Mouse (Mus musculus): ENCODE data around the gene Dbf4.

- no peak for TF ChIP-seq CTCF (IDR thresholded peaks at IDR 0.05; ENCODE audit: low read depth, low read length)
- TF ChIP-seq TAL1 (conservative IDR thresholded peaks at IDR 0.05; ENCODE audit: low read depth, low read length), result no peak
These were observed 28.5 kb downstream of the Dbf4 start for GRCm38 (mm10) chr5:8393891-8394583.
